Mouse (Mus musculus) monocyte, adult 5-6 weeks (primary cell): Measurements from ENCODE around the gene Mlf1. TPM values are rescaled to one million over a fixed set of nuclear protein-coding genes. Genes with fewer than 3 reads are reported as not detected.

Experiments used
- ATAC-seq: fragments of 153-309, 156-312 bp; replicated peaks from 2 replicates; pipeline ENCODE4 v1.8.0; 2017; ENCODE audit warnings: mild to moderate bottlenecking; ENCODE audit not compliant: low TSS enrichment, insufficient number of reproducible peaks, severe bottlenecking, poor library complexity, low FRiP score
- total RNA-seq: library from RNA; stranded (forward); fragments of 200-1000, 200-491, 200-594 nt; gene quantifications from 3 replicates; pipeline ENCODE4 v1.2.3, GENCODE M21; 2017

Mlf1 gene
- total RNA-seq: 0.32 to 0.39 TPM in 2 of 3 replicates, not detected in the other

GRCm38 (mm10) chr3:67373872-67374271, at the start of gene Mlf1:
Gene Mlf1 (plus strand): TSS chr3:67374097.
- ATAC-seq: 0 out of 2 replicates have a peak, but pooled peaks have one; percentile 22

GRCm38 (mm10) chr3:67339558-67339957, 34.3 kb upstream of the Mlf1 start:
- no peak for ATAC-seq

GRCm38 (mm10) chr3:67340921-67341320, 33.0 kb upstream of the Mlf1 start:
- ATAC-seq: no peak

- ATAC-seq: no peak
These were observed 30.8 kb upstream of the Mlf1 start for GRCm38 (mm10) chr3:67343004-67343662.

GRCm38 (mm10) chr3:67344599-67344998, 29.3 kb upstream of the Mlf1 start:
- ATAC-seq: no peak

- no peak for ATAC-seq
These were observed 27.2 kb upstream of the Mlf1 start for GRCm38 (mm10) chr3:67346674-67347073.

GRCm38 (mm10) chr3:67351406-67352127, 22.3 kb upstream of the Mlf1 start:
- no peak for ATAC-seq

GRCm38 (mm10) chr3:67352128-67352762, 21.7 kb upstream of the Mlf1 start:
- ATAC-seq: no peak

GRCm38 (mm10) chr3:67352763-67353149, 21.1 kb upstream of the Mlf1 start:
- ATAC-seq: no peak

- no peak for ATAC-seq
These were observed 15.5 kb upstream of the Mlf1 start for GRCm38 (mm10) chr3:67358376-67358775.

GRCm38 (mm10) chr3:67366087-67366892, 7.6 kb upstream of the Mlf1 start:
- no peak for ATAC-seq

GRCm38 (mm10) chr3:67367481-67367880, 6.4 kb upstream of the Mlf1 start:
- no peak for ATAC-seq

GRCm38 (mm10) chr3:67369407-67370079, 4.4 kb upstream of the Mlf1 start:
- no peak for ATAC-seq

GRCm38 (mm10) chr3:67372194-67372593, 1.7 kb upstream of the Mlf1 start:
- no peak for ATAC-seq

GRCm38 (mm10) chr3:67372781-67373180, 1.1 kb upstream of the Mlf1 start:
- no peak for ATAC-seq

- ATAC-seq: no peak
These were observed 472 bp downstream of the Mlf1 start for GRCm38 (mm10) chr3:67374360-67374778.

- ATAC-seq: no peak
These were observed 1.2 kb downstream of the Mlf1 start, which contains the start of gene Gm17402 for GRCm38 (mm10) chr3:67375063-67375462. Gene Gm17402 (minus strand): TSS chr3:67375163.

- no peak for ATAC-seq
These were observed 4.3 kb downstream of the Mlf1 start for GRCm38 (mm10) chr3:67378215-67378614.
